Mouse (Mus musculus): ENCODE measurements around the gene Cdc5l. TPM values are rescaled to one million over a fixed set of nuclear protein-coding genes. Genes with fewer than 3 reads are reported as not detected.

Cdc5l gene
- polyA plus RNA-seq, 1 experiment from 2014 or later, result 63.1 TPM

- WGBS (ENCODE audit: missing documents), result 15% methylated on average over 3 of the region's 3 CpGs
- Histone ChIP-seq H3K79me2 (ENCODE audit: inconsistent target) (peaks cover 30% of the 10 kb centered on the region; the same call in 1 of the 2 replicates), H3K27ac (no peak overlapping the region), H3K36me3 (ENCODE audit: inconsistent target) (peaks cover 27% of the 10 kb centered on the region; the same call in 1 of the 2 replicates), H3K4me3 (ENCODE audit: inconsistent target) (no peak overlapping the region)
Measured at GRCm38 (mm10) chr17:45403207-45403606, 30.3 kb downstream of the Cdc5l start.

DNA sequence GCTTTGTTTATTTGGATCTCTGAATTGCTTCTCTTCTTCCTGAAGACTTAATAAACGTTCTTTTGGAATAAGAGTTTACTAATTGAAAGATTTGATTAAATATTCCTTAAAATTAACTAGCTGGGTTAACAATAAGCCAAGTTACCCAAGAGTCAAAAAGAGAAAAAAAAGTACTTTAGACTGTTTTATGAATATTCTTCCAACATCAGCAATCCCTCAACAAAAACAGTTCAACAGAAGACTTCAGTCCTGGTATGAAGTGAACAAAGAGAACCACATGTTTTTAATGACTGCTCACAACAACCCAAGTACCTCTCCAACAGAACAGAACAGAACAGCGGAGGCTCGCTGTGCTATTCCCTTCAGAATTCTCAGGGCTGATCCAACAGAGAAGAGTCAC is 30.9 kb downstream of the Cdc5l start:
- no peak overlapping the region for H3K4me3 ChIP-seq (ENCODE audit: inconsistent target)
- peaks cover 36% of the 10 kb centered on the region; the same call in 1 of the 2 replicates for H3K79me2 ChIP-seq (ENCODE audit: inconsistent target)
- WGBS (ENCODE audit: missing documents), result 98% methylated on average over 3 of the region's 3 CpGs
- H3K27ac ChIP-seq, result no peak overlapping the region
- peaks cover 26% of the 10 kb centered on the region; the same call in 1 of the 2 replicates for H3K36me3 ChIP-seq (ENCODE audit: inconsistent target)

- 88% methylated on average over 1 of the region's 1 CpGs for WGBS (ENCODE audit: missing documents)
- Histone ChIP-seq H3K36me3 (ENCODE audit: inconsistent target) (peaks cover 24% of the 10 kb centered on the region; the same call in 1 of the 2 replicates), H3K27ac (no peak overlapping the region), H3K4me3 (ENCODE audit: inconsistent target) (no peak overlapping the region), H3K79me2 (ENCODE audit: inconsistent target) (peaks cover 41% of the 10 kb centered on the region)
Measured at GRCm38 (mm10) chr17:45402126-45402525, 31.4 kb downstream of the Cdc5l start.

DNA sequence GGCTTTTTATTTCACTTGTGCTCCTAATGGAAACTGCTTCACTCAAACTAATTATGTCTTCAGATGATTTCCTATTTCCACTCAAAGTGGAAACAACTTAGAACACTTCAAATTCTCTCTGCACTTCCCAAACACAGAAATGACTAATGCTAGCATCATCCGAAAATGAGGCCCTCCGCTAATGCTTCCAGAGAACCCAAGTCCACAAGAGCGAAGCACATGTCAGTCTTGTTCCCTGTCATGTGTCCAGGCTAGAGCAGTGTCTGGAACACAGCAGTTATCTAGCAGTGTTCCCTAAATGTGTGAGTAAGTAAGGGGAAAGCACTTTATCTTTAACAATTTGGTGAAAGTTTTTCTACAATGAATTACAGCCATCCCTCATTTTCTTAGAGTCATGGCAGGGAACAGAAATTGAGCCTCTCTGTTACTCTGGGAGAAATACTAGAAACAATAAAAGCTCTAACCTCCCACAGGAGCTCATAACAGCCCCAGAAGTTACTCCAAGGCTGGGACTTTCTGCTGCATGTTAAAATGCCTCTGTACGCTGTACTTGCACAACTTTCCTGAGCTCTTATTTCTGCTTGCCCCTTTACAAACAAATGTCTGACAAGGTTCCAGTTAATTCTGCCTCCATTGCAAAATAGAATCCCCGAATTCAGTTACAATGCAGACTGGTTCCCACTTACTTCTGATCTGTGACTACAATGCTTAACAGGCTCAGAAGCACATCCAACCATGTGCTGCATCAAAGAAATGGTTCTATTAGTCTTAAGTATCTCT is 32.2 kb downstream of the Cdc5l start:
- Histone ChIP-seq H3K36me3 (ENCODE audit: inconsistent target) (peaks cover 19% of the 10 kb centered on the region; the same call in 1 of the 2 replicates), H3K79me2 (ENCODE audit: inconsistent target) (peaks cover 48% of the 10 kb centered on the region), H3K27ac (0 out of 2 replicates have a peak overlapping the region, but pooled peaks have one; percentile 8), H3K4me3 (ENCODE audit: inconsistent target) (no peak overlapping the region)
- 81% methylated on average over 5 of the region's 5 CpGs for WGBS (ENCODE audit: missing documents)

GRCm38 (mm10) chr17:45398021-45398420 is 35.5 kb downstream of the Cdc5l start:
- H3K27ac ChIP-seq, result no peak overlapping the region
- peaks cover 56% of the 10 kb centered on the region for H3K79me2 ChIP-seq (ENCODE audit: inconsistent target)
- H3K4me3 ChIP-seq (ENCODE audit: inconsistent target), result no peak overlapping the region
- WGBS (ENCODE audit: missing documents), result 96% methylated on average over 2 of the region's 2 CpGs
- peaks cover 18% of the 10 kb centered on the region; the same call in 1 of the 2 replicates for H3K36me3 ChIP-seq (ENCODE audit: inconsistent target)

DNA sequence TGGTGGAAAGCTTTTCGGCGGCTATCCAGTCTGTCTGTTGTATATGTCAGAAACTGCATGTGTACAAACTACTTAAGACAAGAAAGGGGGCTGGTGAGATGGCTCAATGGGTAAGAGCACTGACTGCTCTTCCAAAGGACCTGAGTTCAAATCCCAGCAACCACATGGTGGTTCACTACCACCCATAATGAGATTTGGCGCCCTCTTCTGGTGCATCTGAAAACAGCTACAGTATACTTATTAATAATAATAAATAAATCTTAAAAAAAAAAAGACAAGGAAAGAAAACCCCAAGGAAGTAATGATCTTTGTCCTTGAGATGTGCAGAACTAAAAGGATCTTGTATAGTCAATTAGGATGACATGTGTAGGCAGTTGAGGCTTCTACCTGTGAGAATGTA is 36.0 kb downstream of the Cdc5l start:
- no peak overlapping the region for H3K27ac ChIP-seq
- H3K4me3 ChIP-seq (ENCODE audit: inconsistent target), result no peak overlapping the region
- 65% methylated on average over 3 of the region's 3 CpGs for WGBS (ENCODE audit: missing documents)
- H3K36me3 ChIP-seq (ENCODE audit: inconsistent target), result peaks cover 22% of the 10 kb centered on the region; the same call in 1 of the 2 replicates
- H3K79me2 ChIP-seq (ENCODE audit: inconsistent target), result peaks cover 52% of the 10 kb centered on the region

- no peak overlapping the region for H3K4me3 ChIP-seq (ENCODE audit: inconsistent target)
- peaks cover 46% of the 10 kb centered on the region for H3K36me3 ChIP-seq (ENCODE audit: inconsistent target)
- 46% methylated on average over 9 of the region's 9 CpGs for WGBS (ENCODE audit: missing documents)
- no peak overlapping the region for H3K27ac ChIP-seq
- peaks cover 40% of the 10 kb centered on the region for H3K79me2 ChIP-seq (ENCODE audit: inconsistent target)
Measured at GRCm38 (mm10) chr17:45394612-45395011, 38.9 kb downstream of the Cdc5l start.

DNA sequence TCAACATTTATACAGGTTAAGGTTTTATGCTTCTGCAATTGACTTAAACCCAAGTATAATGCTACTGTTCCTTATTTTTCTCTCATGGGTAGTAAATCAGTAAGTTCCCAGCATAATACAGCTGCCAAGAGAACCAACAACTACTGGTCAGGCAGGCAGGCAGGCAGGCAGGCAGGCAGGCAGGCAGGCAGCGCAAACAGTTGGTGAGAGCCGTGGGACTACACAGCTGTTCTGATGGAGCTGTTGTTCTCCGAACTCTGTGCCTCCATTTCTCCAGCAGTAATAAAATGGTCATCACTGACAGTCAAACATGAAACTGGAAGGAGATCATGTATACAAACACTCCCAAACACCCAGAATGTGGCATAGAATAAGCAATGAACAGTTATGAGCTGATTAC is 39.8 kb downstream of the Cdc5l start:
- H3K4me3 ChIP-seq (ENCODE audit: inconsistent target), result no peak overlapping the region
- peaks cover 51% of the 10 kb centered on the region for H3K36me3 ChIP-seq (ENCODE audit: inconsistent target)
- 92% methylated on average over 3 of the region's 3 CpGs for WGBS (ENCODE audit: missing documents)
- no peak overlapping the region for H3K27ac ChIP-seq
- peaks cover 32% of the 10 kb centered on the region for H3K79me2 ChIP-seq (ENCODE audit: inconsistent target)

GRCm38 (mm10) chr17:45389896-45390295 is 43.6 kb downstream of the Cdc5l start:
- Histone ChIP-seq H3K4me3 (ENCODE audit: inconsistent target) (no peak overlapping the region), H3K79me2 (ENCODE audit: inconsistent target) (no peaks in the 10 kb centered on the region), H3K36me3 (ENCODE audit: inconsistent target) (peaks cover 47% of the 10 kb centered on the region), H3K27ac (no peak overlapping the region)
- WGBS (ENCODE audit: missing documents), result 95% methylated on average over 5 of the region's 5 CpGs

DNA sequence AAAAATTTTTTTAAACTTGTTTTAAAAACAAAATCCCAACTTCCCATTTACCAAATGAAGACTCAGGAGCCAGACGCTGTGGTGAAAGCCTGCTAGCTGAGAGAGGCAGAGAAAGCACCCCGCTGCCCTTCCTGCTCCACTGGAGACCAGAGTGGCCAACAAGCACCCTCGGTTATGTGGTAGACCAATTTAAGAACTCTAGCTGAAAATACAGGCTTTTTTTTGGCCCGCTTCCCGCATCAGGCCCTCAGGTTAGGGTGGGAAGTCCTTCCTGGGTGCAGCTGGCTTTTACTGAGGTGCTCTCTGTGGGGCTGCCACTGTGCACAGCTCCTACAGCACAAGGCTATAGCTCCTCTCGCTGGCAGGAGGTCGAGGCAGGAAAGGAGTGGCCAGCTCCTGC is 46.6 kb downstream of the Cdc5l start:
- no peak overlapping the region for H3K4me3 ChIP-seq (ENCODE audit: inconsistent target)
- peaks cover 31% of the 10 kb centered on the region for H3K36me3 ChIP-seq (ENCODE audit: inconsistent target)
- no peak overlapping the region for H3K27ac ChIP-seq
- WGBS (ENCODE audit: missing documents), result 77% methylated on average over 7 of the region's 7 CpGs
- no peaks in the 10 kb centered on the region for H3K79me2 ChIP-seq (ENCODE audit: inconsistent target)

GRCm38 (mm10) chr17:45383305-45383704 is 50.2 kb downstream of the Cdc5l start:
- H3K4me3 ChIP-seq (ENCODE audit: inconsistent target), result no peak overlapping the region
- WGBS (ENCODE audit: missing documents), result 64% methylated on average over 3 of the region's 3 CpGs
- no peak overlapping the region for H3K27ac ChIP-seq
- no peaks in the 10 kb centered on the region for H3K79me2 ChIP-seq (ENCODE audit: inconsistent target)
- H3K36me3 ChIP-seq (ENCODE audit: inconsistent target), result peaks cover under 1% of the 10 kb centered on the region; the same call in 1 of the 2 replicates

- Histone ChIP-seq H3K79me2 (ENCODE audit: inconsistent target) (no peaks in the 10 kb centered on the region), H3K4me3 (ENCODE audit: inconsistent target) (no peak overlapping the region), H3K36me3 (ENCODE audit: inconsistent target) (no peaks in the 10 kb centered on the region), H3K27ac (no peak overlapping the region)
- 88% methylated on average over 9 of the region's 9 CpGs for WGBS (ENCODE audit: missing documents)
Measured at GRCm38 (mm10) chr17:45379271-45379784, 54.2 kb downstream of the Cdc5l start.

DNA sequence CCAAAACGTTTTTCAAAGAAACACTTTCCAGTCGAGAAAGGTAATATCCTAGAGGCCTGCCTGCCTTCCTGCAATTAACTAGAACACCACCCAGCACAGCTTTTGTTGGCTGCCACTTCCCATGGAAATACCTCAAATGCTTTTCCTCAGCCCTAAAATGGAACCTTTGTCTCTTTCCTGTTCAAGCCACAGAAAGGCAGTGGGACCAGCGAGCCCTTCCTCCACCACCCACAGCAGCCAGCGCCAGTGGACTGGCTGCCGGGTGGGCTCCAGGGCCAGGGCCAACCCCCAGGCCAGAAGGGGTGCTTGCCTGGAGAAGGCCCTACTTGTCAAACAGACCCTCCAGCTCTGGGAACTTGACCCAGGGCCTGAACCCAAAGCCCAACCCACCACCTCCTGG is 56.2 kb downstream of the Cdc5l start:
- 41% methylated on average over 5 of the region's 5 CpGs for WGBS (ENCODE audit: missing documents)
- no peaks in the 10 kb centered on the region for H3K36me3 ChIP-seq (ENCODE audit: inconsistent target)
- no peaks in the 10 kb centered on the region for H3K79me2 ChIP-seq (ENCODE audit: inconsistent target)
- no peak overlapping the region for H3K4me3 ChIP-seq (ENCODE audit: inconsistent target)
- no peak overlapping the region for H3K27ac ChIP-seq

DNA sequence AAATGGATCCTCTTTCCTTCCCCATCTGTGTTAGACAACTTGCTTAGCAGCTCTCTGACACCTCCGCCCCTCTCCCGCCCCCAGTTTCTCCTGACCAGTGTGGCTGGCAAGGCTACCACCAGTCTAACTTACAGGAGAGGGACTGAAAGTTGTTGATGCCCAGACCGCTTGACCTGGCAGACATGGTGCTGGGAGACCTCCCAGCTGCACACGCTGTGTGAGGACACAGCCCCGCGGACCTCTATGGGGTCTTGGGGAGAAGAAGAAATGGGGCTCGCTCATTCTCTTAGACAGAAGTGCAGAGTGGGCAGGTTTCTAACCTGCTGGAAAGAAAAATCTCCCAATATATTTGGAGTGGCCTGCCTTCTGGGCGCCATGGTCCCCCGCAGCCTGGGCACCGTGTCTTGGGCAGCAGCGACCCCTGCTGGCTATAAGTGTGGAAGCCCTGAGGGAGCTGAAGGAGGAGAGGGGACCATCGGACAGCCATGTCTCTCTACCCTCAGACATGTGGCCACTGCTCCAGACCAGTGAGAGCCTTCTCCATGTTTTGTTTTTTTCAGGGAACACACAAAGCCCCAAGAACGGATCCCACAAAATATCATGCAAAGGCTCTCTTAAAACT is 59.4 kb downstream of the Cdc5l start:
- no peak overlapping the region for H3K4me3 ChIP-seq (ENCODE audit: inconsistent target)
- H3K27ac ChIP-seq, result no peak overlapping the region
- H3K36me3 ChIP-seq (ENCODE audit: inconsistent target), result no peaks in the 10 kb centered on the region
- WGBS (ENCODE audit: missing documents), result 37% methylated on average over 13 of the region's 13 CpGs
- H3K79me2 ChIP-seq (ENCODE audit: inconsistent target), result no peaks in the 10 kb centered on the region

GRCm38 (mm10) chr17:45371042-45371441 is 62.5 kb downstream of the Cdc5l start:
- Histone ChIP-seq H3K36me3 (ENCODE audit: inconsistent target) (no peaks in the 10 kb centered on the region), H3K27ac (no peak overlapping the region), H3K4me3 (ENCODE audit: inconsistent target) (no peak overlapping the region), H3K79me2 (ENCODE audit: inconsistent target) (no peaks in the 10 kb centered on the region)
- 90% methylated on average over 8 of the region's 9 CpGs for WGBS (ENCODE audit: missing documents)
